Mouse (Mus musculus) lung, postnatal 0 days (tissue): ENCODE results near the gene Grb7.

Source experiments
- CTCF ChIP-seq: IDR thresholded peaks from 2 replicates; pipeline ENCODE4 v1.5.1; 2016; ENCODE audit warnings: antibody characterized with exemption, mild to moderate bottlenecking
- EP300 ChIP-seq: IDR thresholded peaks from 2 replicates; pipeline ENCODE4 v1.6.1; 2016; ENCODE audit warnings: antibody characterized with exemption, mild to moderate bottlenecking, control low read depth

DNA sequence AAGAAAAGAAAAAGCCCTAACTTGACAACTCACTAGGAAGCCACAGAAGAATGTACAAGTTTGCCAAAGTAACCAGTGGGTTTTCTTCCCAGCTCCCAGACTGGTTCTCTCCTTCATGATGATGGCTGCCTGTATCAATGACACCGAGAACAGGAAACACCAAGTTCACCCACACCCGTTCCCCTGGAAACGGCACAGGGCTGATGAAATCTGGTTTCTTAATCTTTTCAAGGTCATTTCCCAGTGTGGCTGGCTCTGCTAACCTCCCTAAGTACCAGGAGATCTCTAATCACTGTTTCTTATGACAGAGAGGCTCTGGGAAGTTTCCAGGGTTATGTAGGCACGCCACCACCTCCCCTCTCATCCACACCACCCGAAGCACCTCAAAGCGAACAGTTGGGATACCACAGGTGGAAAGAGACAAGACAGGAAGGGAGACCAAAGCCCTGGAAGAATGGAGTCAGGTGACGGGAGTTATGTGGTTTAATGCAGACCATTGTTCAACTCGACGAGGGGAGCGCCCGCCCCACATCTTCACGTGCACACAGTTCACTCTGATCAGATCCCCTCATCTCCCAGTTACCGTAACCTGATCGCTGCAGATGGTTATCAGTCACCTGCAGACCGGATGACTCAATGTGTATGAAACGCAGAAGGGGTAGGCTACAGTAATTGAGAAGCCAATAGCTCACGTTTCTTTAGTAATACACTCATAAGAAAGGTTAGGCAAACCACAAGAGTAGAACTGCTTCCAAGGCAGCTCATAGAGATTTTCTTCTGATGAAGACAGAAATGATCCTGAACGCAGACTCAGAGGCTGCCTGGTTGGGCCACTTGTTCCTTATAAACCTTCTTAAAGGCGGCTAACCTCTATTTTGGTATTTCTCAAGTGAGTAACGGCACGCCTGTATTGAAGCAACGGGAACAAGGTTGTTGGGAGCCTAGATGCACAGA lies 23.8 kb downstream of the Grb7 start:
- TF ChIP-seq CTCF (no peak), EP300 (no peak)
